Mouse (Mus musculus): ENCODE measurements around the gene Gm28051. TPM values are rescaled to one million over a fixed set of nuclear protein-coding genes. Genes with fewer than 3 reads are reported as not detected.

Gm28051 gene
- polyA plus RNA-seq, 1 experiment from 2014 or later: not detected

DNA sequence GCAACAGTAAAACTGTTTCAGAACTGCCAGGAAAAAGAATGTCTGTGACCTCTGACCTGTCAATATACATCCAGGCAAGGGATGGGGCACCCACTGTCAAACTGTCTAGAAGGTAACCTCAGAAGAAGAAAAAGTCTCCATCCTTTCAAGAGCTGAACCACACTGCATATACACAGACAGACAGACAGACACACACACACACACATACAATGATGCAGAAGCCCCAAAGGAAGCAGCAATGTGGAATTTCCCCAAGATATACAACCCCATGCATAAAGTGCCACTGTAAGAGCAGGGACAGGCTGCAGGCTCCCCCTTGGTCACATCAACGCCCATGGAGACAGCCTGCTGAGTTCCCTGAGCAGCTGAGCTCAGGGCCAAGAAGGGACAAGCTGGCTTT, 58.4 kb downstream of the Gm28051 start:
- ATAC-seq: no peak
- no peak overlapping the region for H3K4me3 ChIP-seq (ENCODE audit: low read depth, low read length)
- 44% methylated on average over 1 of the region's 1 CpGs for WGBS
- H3K9me3 ChIP-seq (replicated peaks; ENCODE audit: control insufficient read depth, low read length, poor library complexity, severe bottlenecking): no peaks in the 10 kb centered on the region
- H3K27me3 ChIP-seq (ENCODE audit: control insufficient read depth, insufficient read depth, low read depth, low read length): no peaks in the 10 kb centered on the region
- no peak overlapping the region for H3K4me2 ChIP-seq (ENCODE audit: low read length)
- H3K27ac ChIP-seq (ENCODE audit: low read length): no peak overlapping the region
- H3K4me1 ChIP-seq (ENCODE audit: control insufficient read depth, insufficient read depth, low read length): peaks cover 38% of the 10 kb centered on the region
- H3K36me3 ChIP-seq (ENCODE audit: control insufficient read depth, insufficient read depth, low read length): no peaks in the 10 kb centered on the region
- no peak overlapping the region for H3K9ac ChIP-seq (ENCODE audit: low read depth, low read length)

DNA sequence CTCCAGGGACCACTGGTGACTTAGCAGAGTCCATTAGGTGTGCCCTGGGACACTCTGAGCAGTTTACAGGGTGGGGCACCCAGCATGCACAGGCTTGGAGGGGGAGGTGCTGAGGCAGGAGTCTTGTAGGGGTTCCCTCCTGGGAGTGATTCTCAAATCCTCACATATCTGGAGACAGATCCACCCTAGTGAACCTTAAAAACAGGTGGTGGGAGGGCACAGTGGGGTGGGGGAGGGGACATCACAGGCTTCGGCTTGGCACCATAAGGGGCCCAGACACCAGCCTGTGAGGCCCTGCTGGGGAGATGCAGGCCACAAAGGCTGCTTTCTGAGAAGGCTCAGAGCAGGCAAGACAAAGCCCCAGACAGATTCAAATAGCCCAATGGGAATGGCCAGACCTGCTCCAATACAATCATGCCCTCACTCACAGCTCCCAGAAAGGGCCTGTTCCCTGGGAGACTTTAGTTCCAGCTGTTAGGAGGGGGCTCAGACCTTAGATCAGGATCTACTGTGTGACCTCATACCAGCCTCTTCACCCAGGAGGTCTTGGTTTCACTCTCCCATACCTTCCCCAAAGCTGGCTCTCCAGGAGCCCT, 59.4 kb downstream of the Gm28051 start:
- Histone ChIP-seq H3K9ac (ENCODE audit: low read depth, low read length) (no peak overlapping the region), H3K36me3 (ENCODE audit: control insufficient read depth, insufficient read depth, low read length) (no peaks in the 10 kb centered on the region), H3K4me1 (ENCODE audit: control insufficient read depth, insufficient read depth, low read length) (peaks cover 32% of the 10 kb centered on the region), H3K27me3 (ENCODE audit: control insufficient read depth, insufficient read depth, low read depth, low read length) (no peaks in the 10 kb centered on the region), H3K4me3 (ENCODE audit: low read depth, low read length) (no peak overlapping the region), H3K9me3 (replicated peaks; ENCODE audit: control insufficient read depth, low read length, poor library complexity, severe bottlenecking) (no peaks in the 10 kb centered on the region), H3K27ac (ENCODE audit: low read length) (no peak overlapping the region), H3K4me2 (ENCODE audit: low read length) (no peak overlapping the region)
- WGBS: 0% methylated on average over 1 of the region's 1 CpGs
- peak; percentile 14; the same call in 1 of the 2 replicates for ATAC-seq

DNA sequence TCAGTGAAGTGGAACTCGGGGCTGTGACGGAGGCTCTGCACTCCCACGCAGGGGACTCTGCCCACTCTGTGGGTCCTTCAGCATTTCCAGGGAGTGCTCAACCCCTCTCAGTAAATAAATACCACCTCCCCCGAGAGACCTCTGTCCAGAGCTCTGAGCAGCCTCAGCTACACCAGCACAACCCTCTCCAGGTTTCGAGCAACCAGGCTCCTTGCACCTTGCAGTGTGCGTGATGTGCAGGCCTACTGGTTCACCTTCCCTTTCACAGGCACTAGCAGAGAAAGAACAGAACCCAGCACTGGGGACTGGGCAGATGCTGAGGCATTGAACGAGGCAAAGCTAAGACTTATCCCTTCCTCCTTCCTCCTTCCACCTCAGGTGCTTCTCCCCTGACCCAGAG, 60.2 kb downstream of the Gm28051 start:
- H3K9me3 ChIP-seq (replicated peaks; ENCODE audit: control insufficient read depth, low read length, poor library complexity, severe bottlenecking): no peaks in the 10 kb centered on the region
- H3K4me3 ChIP-seq (ENCODE audit: low read depth, low read length): no peak overlapping the region
- H3K27ac ChIP-seq (ENCODE audit: low read length): no peak overlapping the region
- no peak overlapping the region for H3K9ac ChIP-seq (ENCODE audit: low read depth, low read length)
- H3K4me2 ChIP-seq (ENCODE audit: low read length): no peak overlapping the region
- 74% methylated on average over 7 of the region's 7 CpGs for WGBS
- H3K4me1 ChIP-seq (ENCODE audit: control insufficient read depth, insufficient read depth, low read length): peaks cover 27% of the 10 kb centered on the region
- ATAC-seq: no peak
- no peaks in the 10 kb centered on the region for H3K27me3 ChIP-seq (ENCODE audit: control insufficient read depth, insufficient read depth, low read depth, low read length)
- H3K36me3 ChIP-seq (ENCODE audit: control insufficient read depth, insufficient read depth, low read length): no peaks in the 10 kb centered on the region

DNA sequence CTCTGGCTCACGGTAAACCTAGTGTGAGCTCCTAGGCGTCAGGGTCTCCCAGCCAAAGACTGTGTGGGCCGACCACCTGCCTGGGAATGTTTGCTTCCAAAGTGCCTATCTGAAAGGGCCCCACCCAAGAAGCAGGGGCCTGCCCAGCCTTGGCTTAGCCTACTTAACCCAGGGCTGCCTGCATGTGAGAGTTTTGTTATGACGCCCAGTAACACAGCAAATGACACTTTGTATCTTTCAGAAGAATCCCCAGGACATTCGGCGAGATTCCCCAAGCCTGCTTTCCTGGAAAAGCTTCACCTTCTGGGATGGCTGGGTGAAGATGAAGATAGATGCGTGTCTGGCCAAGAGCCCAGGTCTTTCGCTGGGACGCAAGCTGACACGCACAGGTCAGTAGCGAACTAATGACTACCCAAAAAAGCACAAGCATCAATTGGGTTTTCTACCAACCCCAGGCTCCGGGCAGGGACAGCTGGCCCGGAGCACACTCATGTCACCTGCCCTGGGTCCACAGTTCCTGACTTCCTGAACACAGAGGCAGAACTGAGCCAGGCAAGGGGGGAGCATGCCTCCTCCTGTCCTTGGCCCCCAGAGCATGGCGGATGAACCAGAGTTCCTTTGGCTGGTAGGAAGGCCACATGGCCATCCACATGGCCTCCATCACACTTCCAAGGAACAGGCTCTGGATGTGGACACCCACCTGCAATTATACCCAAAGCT, 60.8 kb downstream of the Gm28051 start:
- Histone ChIP-seq H3K4me3 (ENCODE audit: low read depth, low read length) (no peak overlapping the region), H3K27ac (ENCODE audit: low read length) (no peak overlapping the region), H3K36me3 (ENCODE audit: control insufficient read depth, insufficient read depth, low read length) (no peaks in the 10 kb centered on the region), H3K9me3 (replicated peaks; ENCODE audit: control insufficient read depth, low read length, poor library complexity, severe bottlenecking) (no peaks in the 10 kb centered on the region), H3K4me2 (ENCODE audit: low read length) (no peak overlapping the region), H3K4me1 (ENCODE audit: control insufficient read depth, insufficient read depth, low read length) (peaks cover 21% of the 10 kb centered on the region), H3K9ac (ENCODE audit: low read depth, low read length) (no peak overlapping the region), H3K27me3 (ENCODE audit: control insufficient read depth, insufficient read depth, low read depth, low read length) (no peaks in the 10 kb centered on the region)
- no peak for ATAC-seq
- 91% methylated on average over 14 of the region's 14 CpGs for WGBS

DNA sequence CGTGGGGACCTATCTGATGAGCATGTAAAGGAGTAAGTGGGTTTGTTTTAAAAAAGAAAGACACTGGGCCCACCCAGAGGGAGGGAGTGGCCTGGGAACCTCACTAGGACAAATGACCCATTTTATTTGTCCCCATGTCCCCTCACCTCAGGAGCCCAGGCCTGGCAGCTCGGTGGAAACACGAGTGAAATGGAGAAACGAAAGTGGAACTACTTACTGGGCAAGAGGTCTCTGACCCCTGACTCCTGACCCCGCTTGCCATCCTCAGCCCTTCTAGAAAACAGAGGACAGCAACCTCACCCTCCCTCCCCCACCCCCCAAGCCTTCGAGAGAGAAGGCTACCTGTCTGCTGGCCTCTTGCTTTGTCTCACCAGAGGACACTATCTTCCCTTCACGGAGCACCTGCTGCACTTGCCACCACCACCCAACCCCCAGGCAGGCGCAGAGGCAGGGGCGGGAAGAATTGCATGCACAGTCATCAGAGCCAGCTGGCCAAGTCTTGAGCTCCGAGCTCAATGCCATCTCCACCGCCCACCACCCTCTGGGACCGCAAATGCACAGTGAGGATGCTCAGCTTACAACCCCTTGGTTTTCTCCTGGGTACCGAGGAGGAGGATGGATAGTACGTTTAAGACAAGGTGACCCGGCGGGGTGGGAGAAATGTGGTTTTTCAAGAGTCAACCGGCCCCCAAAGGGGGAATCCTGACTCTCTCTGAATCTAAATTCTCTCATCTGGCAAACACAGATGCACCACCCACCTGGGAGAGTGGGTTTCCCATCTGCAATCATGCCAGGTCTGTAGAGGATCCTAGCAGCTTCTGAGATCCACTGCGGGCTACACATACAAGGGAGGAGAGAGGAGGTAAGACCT, 62.0 kb downstream of the Gm28051 start:
- WGBS: 68% methylated on average over 18 of the region's 18 CpGs
- H3K4me2 ChIP-seq (ENCODE audit: low read length): no peak overlapping the region
- no peak for ATAC-seq
- no peak overlapping the region for H3K9ac ChIP-seq (ENCODE audit: low read depth, low read length)
- H3K36me3 ChIP-seq (ENCODE audit: control insufficient read depth, insufficient read depth, low read length): no peaks in the 10 kb centered on the region
- no peak overlapping the region for H3K27ac ChIP-seq (ENCODE audit: low read length)
- peaks cover 19% of the 10 kb centered on the region for H3K4me1 ChIP-seq (ENCODE audit: control insufficient read depth, insufficient read depth, low read length)
- no peak overlapping the region for H3K4me3 ChIP-seq (ENCODE audit: low read depth, low read length)
- no peaks in the 10 kb centered on the region for H3K9me3 ChIP-seq (replicated peaks; ENCODE audit: control insufficient read depth, low read length, poor library complexity, severe bottlenecking)
- H3K27me3 ChIP-seq (ENCODE audit: control insufficient read depth, insufficient read depth, low read depth, low read length): no peaks in the 10 kb centered on the region

DNA sequence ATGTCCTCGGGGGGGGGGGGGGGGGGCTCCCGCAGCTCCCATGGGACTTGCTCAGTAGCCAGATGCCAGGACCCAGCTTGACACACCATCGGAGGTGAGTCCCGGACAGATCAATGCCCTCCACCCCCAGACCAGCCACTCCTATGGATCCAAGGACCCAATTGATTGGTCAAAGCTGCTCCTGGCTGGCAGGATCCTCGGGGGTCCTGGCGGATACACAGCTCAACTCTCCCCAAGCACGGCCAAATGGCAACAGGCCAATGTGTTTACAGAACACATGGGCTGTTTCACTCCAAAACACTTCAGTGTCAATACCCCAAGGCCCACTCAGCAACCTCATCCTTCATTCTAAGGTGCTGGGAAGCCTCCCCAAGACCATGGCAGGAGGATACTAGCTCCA, 65.8 kb downstream of the Gm28051 start:
- Histone ChIP-seq H3K27me3 (ENCODE audit: control insufficient read depth, insufficient read depth, low read depth, low read length) (no peaks in the 10 kb centered on the region), H3K27ac (ENCODE audit: low read length) (no peak overlapping the region), H3K4me2 (ENCODE audit: low read length) (no peak overlapping the region), H3K4me1 (ENCODE audit: control insufficient read depth, insufficient read depth, low read length) (no peaks in the 10 kb centered on the region), H3K4me3 (ENCODE audit: low read depth, low read length) (no peak overlapping the region), H3K36me3 (ENCODE audit: control insufficient read depth, insufficient read depth, low read length) (no peaks in the 10 kb centered on the region), H3K9me3 (replicated peaks; ENCODE audit: control insufficient read depth, low read length, poor library complexity, severe bottlenecking) (no peaks in the 10 kb centered on the region), H3K9ac (ENCODE audit: low read depth, low read length) (no peak overlapping the region)
- 79% methylated on average over 7 of the region's 7 CpGs for WGBS
- no peak for ATAC-seq

DNA sequence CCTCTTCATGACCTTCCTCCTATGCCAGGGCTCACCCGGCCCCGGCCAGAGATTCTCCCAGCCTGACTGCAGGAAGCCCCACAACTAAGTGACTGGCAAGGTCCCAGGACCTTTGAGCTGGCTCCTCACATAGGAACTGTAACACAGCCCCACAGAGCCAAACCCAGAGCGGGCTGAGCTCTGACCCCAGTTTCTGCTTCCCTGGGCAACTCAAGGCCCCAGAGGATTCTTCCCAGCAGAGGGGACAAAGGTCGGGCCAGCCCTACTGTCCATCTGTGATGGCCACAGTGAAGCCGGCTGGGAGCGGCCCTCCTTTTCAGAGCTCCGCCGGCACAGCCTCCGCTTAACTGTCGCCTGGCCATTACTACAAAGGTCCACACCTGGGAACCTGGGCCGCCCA, 66.4 kb downstream of the Gm28051 start:
- no peaks in the 10 kb centered on the region for H3K27me3 ChIP-seq (ENCODE audit: control insufficient read depth, insufficient read depth, low read depth, low read length)
- H3K4me3 ChIP-seq (ENCODE audit: low read depth, low read length): no peak overlapping the region
- no peaks in the 10 kb centered on the region for H3K36me3 ChIP-seq (ENCODE audit: control insufficient read depth, insufficient read depth, low read length)
- H3K27ac ChIP-seq (ENCODE audit: low read length): no peak overlapping the region
- H3K9me3 ChIP-seq (replicated peaks; ENCODE audit: control insufficient read depth, low read length, poor library complexity, severe bottlenecking): no peaks in the 10 kb centered on the region
- no peak overlapping the region for H3K4me2 ChIP-seq (ENCODE audit: low read length)
- no peak for ATAC-seq
- H3K4me1 ChIP-seq (ENCODE audit: control insufficient read depth, insufficient read depth, low read length): no peaks in the 10 kb centered on the region
- WGBS: 72% methylated on average over 11 of the region's 11 CpGs
- H3K9ac ChIP-seq (ENCODE audit: low read depth, low read length): no peak overlapping the region

DNA sequence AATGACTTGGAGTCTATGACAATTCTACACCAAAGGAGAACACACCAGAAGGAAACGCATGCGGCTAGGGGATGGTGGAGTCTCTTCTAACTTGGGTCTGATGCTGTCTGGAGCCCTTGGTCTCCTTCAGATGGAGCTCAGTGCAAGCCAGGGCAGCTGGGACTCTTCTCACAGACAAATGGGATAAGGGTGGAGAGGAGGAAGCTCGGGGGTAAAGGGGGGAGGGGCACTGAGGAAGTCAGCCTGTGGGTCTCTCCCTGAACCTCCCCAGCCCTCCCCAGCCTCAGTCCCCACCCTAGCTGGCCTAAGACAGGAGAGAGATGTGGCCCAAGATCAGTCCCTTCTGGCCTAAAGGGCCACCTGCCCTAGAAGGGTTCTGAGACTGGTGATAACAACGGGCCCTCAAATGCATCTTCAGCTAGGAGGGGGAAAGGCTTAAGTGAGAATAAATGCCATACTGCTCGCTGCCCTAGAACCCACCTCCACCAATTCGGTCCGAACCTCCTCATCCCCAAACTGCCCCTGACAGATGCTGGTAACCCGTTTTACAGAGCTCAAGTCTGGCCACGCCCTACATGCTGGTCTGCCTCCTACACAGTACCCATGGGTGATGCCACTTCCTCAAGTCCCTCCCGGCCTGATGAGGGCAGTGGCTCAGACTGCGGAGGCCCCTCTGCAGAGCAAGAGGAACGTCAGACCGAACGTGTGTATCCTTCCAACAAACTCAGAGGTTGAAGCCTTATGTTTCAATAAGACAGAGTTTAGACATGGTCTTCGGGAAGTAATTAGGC, 67.6 kb downstream of the Gm28051 start:
- ATAC-seq: no peak
- peaks cover 10% of the 10 kb centered on the region for H3K4me1 ChIP-seq (ENCODE audit: control insufficient read depth, insufficient read depth, low read length)
- H3K27me3 ChIP-seq (ENCODE audit: control insufficient read depth, insufficient read depth, low read depth, low read length): no peaks in the 10 kb centered on the region
- no peak overlapping the region for H3K27ac ChIP-seq (ENCODE audit: low read length)
- H3K4me2 ChIP-seq (ENCODE audit: low read length): no peak overlapping the region
- H3K4me3 ChIP-seq (ENCODE audit: low read depth, low read length): no peak overlapping the region
- 91% methylated on average over 15 of the region's 15 CpGs for WGBS
- no peak overlapping the region for H3K9ac ChIP-seq (ENCODE audit: low read depth, low read length)
- no peaks in the 10 kb centered on the region for H3K9me3 ChIP-seq (replicated peaks; ENCODE audit: control insufficient read depth, low read length, poor library complexity, severe bottlenecking)
- H3K36me3 ChIP-seq (ENCODE audit: control insufficient read depth, insufficient read depth, low read length): no peaks in the 10 kb centered on the region

Data from midbrain, embryonic 16.5 days (tissue).